ENCODE assay signal across 9 mouse cellular contexts in genomic region chr3:156999177-156999808, GRCm38 (mm10).
DNase-seq lines count a peak whose midpoint lies in the region; ATAC-seq and TF ChIP-seq lines count a peak whose summit lies in the region.
"Had no signal": no experiment of that assay in that cellular context is flagged by ENCODE, and none has a peak within 500 bp of the region (broad histone marks: within the 10 kb centered on the region; RNA-seq: fewer than 3 reads in every experiment).

No protein-coding gene starts in this region.

- WGBS in forebrain, embryonic 15.5 days = 71% methylated on average over 5 of the region's 5 CpGs
- WGBS in forebrain, embryonic 11.5 days = 91% methylated on average over 5 of the region's 5 CpGs
- WGBS in intestine, embryonic 15.5 days = 57% methylated on average over 5 of the region's 5 CpGs
- 33% methylated on average over 5 of the region's 5 CpGs for WGBS in lung, postnatal 0 days
- 80% methylated on average over 5 of the region's 5 CpGs for WGBS in midbrain, postnatal 0 days

- no peak for DNase-seq in forebrain, embryonic 11.5 days (ENCODE audit: low spot score)
- peak; percentile 29 for DNase-seq in NIH3T3 (ENCODE audit: low read depth)
- DNase-seq in lung, postnatal 0 days (ENCODE audit: low spot score) = peak; percentile 90
- no peak for DNase-seq in spleen, postnatal 36 days (ENCODE audit: low spot score in 2 of 2)
- no peak for DNase-seq in midbrain, postnatal 0 days (ENCODE audit: low spot score)
- no peak for DNase-seq in cerebellum, postnatal 4 days (ENCODE audit: low spot score in 2 of 2)

- H3K27ac ChIP-seq in forebrain, embryonic 15.5 days (replicated peaks) = no peak overlapping the region
- H3K27ac ChIP-seq in forebrain, embryonic 11.5 days (ENCODE audit: low read depth, low read length) = no peak overlapping the region
- H3K27ac ChIP-seq in intestine, embryonic 15.5 days = no peak overlapping the region
- H3K27ac ChIP-seq in lung, postnatal 0 days (ENCODE audit: low read length) = no peak overlapping the region
- H3K27ac ChIP-seq in midbrain, postnatal 0 days (ENCODE audit: low read depth, low read length) = no peak overlapping the region

- TF ChIP-seq CTCF in lung, postnatal 0 days (IDR thresholded peaks at IDR 0.05) = no peak
- TF ChIP-seq CTCF in midbrain, postnatal 0 days (IDR thresholded peaks at IDR 0.05) = no peak

- no peak overlapping the region for H3K4me3 ChIP-seq in forebrain, embryonic 15.5 days
- H3K4me3 ChIP-seq in forebrain, embryonic 11.5 days (ENCODE audit: low read depth, low read length) = no peak overlapping the region
- H3K4me3 ChIP-seq in intestine, embryonic 15.5 days (replicated peaks) = no peak overlapping the region
- no peak overlapping the region for H3K4me3 ChIP-seq in lung, postnatal 0 days (ENCODE audit: low read depth, low read length)
- H3K4me3 ChIP-seq in midbrain, postnatal 0 days (ENCODE audit: low read depth, low read length) = no peak overlapping the region

- H3K4me1 ChIP-seq in forebrain, embryonic 15.5 days = peaks cover 3% of the 10 kb centered on the region; the same call in 1 of the 2 replicates
- H3K4me1 ChIP-seq in forebrain, embryonic 11.5 days (replicated peaks; ENCODE audit: control insufficient read depth, insufficient read depth, low read length) = no peaks in the 10 kb centered on the region
- H3K4me1 ChIP-seq in intestine, embryonic 15.5 days (replicated peaks) = no peaks in the 10 kb centered on the region
- 0 out of 2 replicates have a peak, but pooled peaks cover 4% of the 10 kb centered on the region for H3K4me1 ChIP-seq in lung, postnatal 0 days (ENCODE audit: insufficient read depth, low read depth, low read length)
- no peaks in the 10 kb centered on the region for H3K4me1 ChIP-seq in midbrain, postnatal 0 days (ENCODE audit: insufficient read depth, low read length)

- peak; percentile 76 for TF ChIP-seq EP300 in lung, postnatal 0 days (IDR thresholded peaks at IDR 0.05)

- peak; percentile 66 for ATAC-seq in forebrain, embryonic 15.5 days (replicated peaks)
- ATAC-seq in forebrain, embryonic 11.5 days (replicated peaks; ENCODE audit: low FRiP score) = no peak
- ATAC-seq in intestine, embryonic 15.5 days = peak; percentile 70
- peak; percentile 99 for ATAC-seq in lung, postnatal 0 days
- no peak for ATAC-seq in midbrain, postnatal 0 days (ENCODE audit: low FRiP score)

- no peaks in the 10 kb centered on the region for H3K27me3 ChIP-seq in forebrain, embryonic 15.5 days
- no peaks in the 10 kb centered on the region for H3K27me3 ChIP-seq in forebrain, embryonic 11.5 days (ENCODE audit: control insufficient read depth, insufficient read depth, low read length)
- no peaks in the 10 kb centered on the region for H3K27me3 ChIP-seq in intestine, embryonic 15.5 days (replicated peaks)
- H3K27me3 ChIP-seq in lung, postnatal 0 days (replicated peaks; ENCODE audit: insufficient read depth, low read length) = no peaks in the 10 kb centered on the region
- H3K27me3 ChIP-seq in midbrain, postnatal 0 days (ENCODE audit: insufficient read depth, low read length) = no peaks in the 10 kb centered on the region
- H3K27me3 ChIP-seq: CH12.LX had no signal

- H3K36me3 ChIP-seq in forebrain, embryonic 15.5 days = no peaks in the 10 kb centered on the region
- H3K36me3 ChIP-seq in forebrain, embryonic 11.5 days (ENCODE audit: control insufficient read depth, insufficient read depth, low read length) = no peaks in the 10 kb centered on the region
- H3K36me3 ChIP-seq in intestine, embryonic 15.5 days = no peaks in the 10 kb centered on the region
- H3K36me3 ChIP-seq in lung, postnatal 0 days (ENCODE audit: insufficient read depth, low read length) = no peaks in the 10 kb centered on the region
- no peaks in the 10 kb centered on the region for H3K36me3 ChIP-seq in midbrain, postnatal 0 days (ENCODE audit: insufficient read depth, low read length)

- H3K9ac ChIP-seq in forebrain, embryonic 15.5 days (replicated peaks) = no peak overlapping the region
- no peak overlapping the region for H3K9ac ChIP-seq in forebrain, embryonic 11.5 days (ENCODE audit: low read length)
- H3K9ac ChIP-seq in intestine, embryonic 15.5 days = no peak overlapping the region
- no peak overlapping the region for H3K9ac ChIP-seq in lung, postnatal 0 days (replicated peaks; ENCODE audit: low read depth)
- no peak overlapping the region for H3K9ac ChIP-seq in midbrain, postnatal 0 days (replicated peaks; ENCODE audit: low read length, poor library complexity, severe bottlenecking)

- no peaks in the 10 kb centered on the region for H3K9me3 ChIP-seq in forebrain, embryonic 15.5 days
- H3K9me3 ChIP-seq in forebrain, embryonic 11.5 days (ENCODE audit: control insufficient read depth, low read length) = no peaks in the 10 kb centered on the region
- no peaks in the 10 kb centered on the region for H3K9me3 ChIP-seq in intestine, embryonic 15.5 days
- H3K9me3 ChIP-seq in lung, postnatal 0 days (ENCODE audit: low read length) = no peaks in the 10 kb centered on the region
- H3K9me3 ChIP-seq in midbrain, postnatal 0 days (ENCODE audit: low read length) = no peaks in the 10 kb centered on the region

- H3K4me2 ChIP-seq in forebrain, embryonic 15.5 days (replicated peaks) = no peak overlapping the region
- H3K4me2 ChIP-seq in forebrain, embryonic 11.5 days (ENCODE audit: low read depth, low read length, severe bottlenecking) = no peak overlapping the region
- no peak overlapping the region for H3K4me2 ChIP-seq in intestine, embryonic 15.5 days (replicated peaks)
- no peak overlapping the region for H3K4me2 ChIP-seq in lung, postnatal 0 days (replicated peaks; ENCODE audit: low read depth, low read length)
- no peak overlapping the region for H3K4me2 ChIP-seq in midbrain, postnatal 0 days (ENCODE audit: low read depth, low read length, poor library complexity, severe bottlenecking)

Comparison
In these comparisons a context has a peak if more than half of its experiments do, and no peak if none do; other contexts are left out.
1. ATAC-seq: peak in forebrain, embryonic 15.5 days (single experiment), intestine, embryonic 15.5 days (single experiment) and lung, postnatal 0 days (single experiment); none in forebrain, embryonic 11.5 days (single experiment) and midbrain, postnatal 0 days (single experiment).
2. DNase-seq: peak in NIH3T3 (single experiment) and lung, postnatal 0 days (single experiment); none in forebrain, embryonic 11.5 days (single experiment), spleen, postnatal 36 days (0 of 2), midbrain, postnatal 0 days (single experiment) and cerebellum, postnatal 4 days (0 of 2).